Mouse (Mus musculus) cerebellum, adult 18-20 months (tissue): ENCODE results near the gene Gnl2.
A peak's percentile ranks its signal among the peaks of the same experiment; 100 is the strongest.

Experiments
- DNase-seq, 2 experiments: peaks; one replicate each; pipeline ENCODE4 v3.0.0; 2021

Gnl2 gene

DNA sequence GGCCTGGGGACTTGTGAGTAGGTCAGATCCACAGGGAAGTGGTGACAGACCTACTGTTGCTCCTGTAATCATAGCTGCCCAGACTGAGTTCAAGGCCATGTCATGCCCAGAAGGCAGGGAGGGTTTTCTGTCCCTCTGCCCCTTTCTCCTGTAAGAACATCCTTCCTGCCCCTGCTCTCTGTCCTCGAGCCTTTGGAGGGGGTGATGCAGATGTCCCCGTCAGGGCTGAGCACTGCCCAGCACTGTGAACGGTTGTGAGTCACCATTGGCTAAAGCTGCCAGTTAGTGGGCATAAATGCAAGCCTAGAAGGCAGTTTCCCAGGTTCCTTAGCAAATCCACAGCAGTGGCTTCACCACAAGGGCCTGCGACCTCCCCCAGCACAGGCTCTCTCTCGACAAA lies 76.6 kb downstream of the Gnl2 start:
- no peak for DNase-seq

DNA sequence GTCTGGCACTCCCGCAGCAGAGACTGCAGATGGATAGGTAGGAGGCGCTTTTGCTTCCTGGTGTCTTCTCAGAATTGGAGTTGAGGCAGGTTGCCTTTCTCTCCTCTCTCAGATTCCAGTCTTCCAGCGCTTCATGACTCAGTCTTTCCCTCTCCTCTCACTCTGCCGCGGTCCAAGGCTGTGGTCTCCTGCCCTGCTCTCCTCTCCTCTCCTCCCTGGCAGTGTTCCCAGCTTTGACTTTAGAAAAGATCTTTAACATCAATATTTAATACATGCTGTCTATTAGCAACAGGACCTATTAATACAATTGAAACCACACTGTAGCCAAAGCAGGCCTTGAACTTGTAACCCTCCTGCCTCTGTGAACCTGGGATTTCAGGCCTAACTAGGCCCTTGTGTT lies 79.7 kb downstream of the Gnl2 start:
- DNase-seq = no peak

DNA sequence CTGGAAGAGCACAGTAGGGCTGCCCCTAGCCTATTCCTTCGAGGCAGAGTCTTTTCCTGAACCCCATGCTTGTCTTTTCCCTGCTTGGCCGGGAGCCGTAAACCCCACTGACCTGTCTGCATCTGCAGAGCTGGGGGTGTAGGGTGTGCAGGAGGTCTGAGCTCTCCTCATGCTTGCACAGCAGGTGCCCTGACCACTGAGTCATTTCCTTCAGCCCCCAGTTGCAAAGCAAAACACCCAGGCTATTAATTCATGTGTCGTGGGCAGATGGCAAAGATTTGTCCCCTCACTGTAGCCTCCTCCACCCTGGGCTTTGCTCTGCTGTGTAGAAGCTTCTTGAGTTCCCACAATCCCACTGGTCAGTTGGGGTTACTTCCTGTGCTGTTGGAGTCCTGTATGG lies 81.0 kb downstream of the Gnl2 start:
- DNase-seq = no peak

DNA sequence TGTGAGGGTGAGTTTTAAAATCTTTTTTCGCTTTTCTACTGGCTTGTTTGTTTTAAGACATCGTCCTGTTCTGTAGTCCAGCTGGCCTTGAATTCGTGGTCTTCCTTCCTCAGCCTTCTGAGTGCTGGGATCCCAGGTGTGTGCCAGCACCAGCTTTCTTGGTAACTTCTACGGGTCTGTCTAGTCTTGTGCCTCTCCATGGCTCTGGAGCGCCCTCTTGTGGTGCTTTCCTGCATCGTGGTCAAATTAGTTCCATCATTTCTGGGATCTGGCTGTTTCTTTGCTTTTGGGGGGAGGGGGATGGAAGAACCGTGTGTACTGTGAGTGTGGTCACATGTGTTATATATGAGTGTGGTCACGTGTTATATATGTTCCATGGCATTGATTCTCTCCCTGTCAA lies 83.1 kb downstream of the Gnl2 start:
- peak; percentile 80 to 84 for DNase-seq

DNA sequence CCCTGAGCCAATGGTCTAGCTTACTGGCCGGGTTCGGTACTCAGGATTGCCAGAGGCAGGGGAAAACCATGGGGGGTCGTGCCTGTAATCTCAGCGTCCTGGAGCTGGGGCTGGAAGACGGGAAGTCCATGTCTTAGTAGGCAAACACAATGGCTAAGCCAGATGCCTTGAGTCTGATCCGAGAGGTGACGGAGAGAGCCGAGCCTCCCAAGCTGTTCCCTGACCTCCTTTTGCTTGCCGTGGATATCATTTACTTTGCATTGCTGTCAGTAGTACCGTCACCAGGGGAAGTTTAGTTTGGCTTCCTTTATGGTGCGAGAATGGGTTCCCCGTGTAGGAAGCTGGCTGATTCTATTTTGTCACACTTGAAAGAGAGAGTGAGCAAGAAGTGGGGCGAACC lies 84.9 kb downstream of the Gnl2 start:
- no peak for DNase-seq
